Mouse (Mus musculus) heart, adult 9 months (tissue): Measurements from ENCODE around the gene Cdrt4.

Experiments used
- DNase-seq, 2 experiments: peaks; one replicate each; pipeline ENCODE4 v3.0.0; 2022; ENCODE audit warnings: low spot score in 2 of 2

Gene Cdrt4

GRCm38 (mm10) chr11:62943538-62943937 lies 7.5 kb upstream of the Cdrt4 start:
- DNase-seq = peak; percentile 40 to 66

GRCm38 (mm10) chr11:62945514-62945913 lies 5.5 kb upstream of the Cdrt4 start:
- DNase-seq = no peak

GRCm38 (mm10) chr11:62949548-62949947 lies 1.4 kb upstream of the Cdrt4 start:
- peak; percentile 32 to 35 for DNase-seq

- no peak for DNase-seq
These were observed 3.8 kb downstream of the Cdrt4 start for GRCm38 (mm10) chr11:62954766-62955165.

- no peak for DNase-seq
These were observed 4.2 kb downstream of the Cdrt4 start for GRCm38 (mm10) chr11:62955186-62955585.

- DNase-seq = no peak
These were observed 4.8 kb downstream of the Cdrt4 start for GRCm38 (mm10) chr11:62955776-62956175.

GRCm38 (mm10) chr11:62957626-62958180 lies 6.7 kb downstream of the Cdrt4 start:
- no peak for DNase-seq

- DNase-seq = no peak
These were observed 12.3 kb downstream of the Cdrt4 start for GRCm38 (mm10) chr11:62963292-62963691.

- DNase-seq = no peak
These were observed 15.4 kb downstream of the Cdrt4 start for GRCm38 (mm10) chr11:62966424-62966764.

GRCm38 (mm10) chr11:62966765-62967633 lies 16.0 kb downstream of the Cdrt4 start:
- DNase-seq = peak; percentile 45 to 73

- DNase-seq = no peak
These were observed 26.2 kb downstream of the Cdrt4 start for GRCm38 (mm10) chr11:62977176-62977575.

GRCm38 (mm10) chr11:62978886-62979285 lies 27.9 kb downstream of the Cdrt4 start:
- DNase-seq = no peak

GRCm38 (mm10) chr11:62981729-62982128 lies 30.7 kb downstream of the Cdrt4 start:
- no peak for DNase-seq

GRCm38 (mm10) chr11:62983793-62984192 lies 32.8 kb downstream of the Cdrt4 start:
- DNase-seq = no peak

- DNase-seq = no peak
These were observed 33.4 kb downstream of the Cdrt4 start for GRCm38 (mm10) chr11:62984365-62984764.

GRCm38 (mm10) chr11:62985075-62985474 lies 34.1 kb downstream of the Cdrt4 start:
- no peak for DNase-seq

GRCm38 (mm10) chr11:62986578-62986977 lies 35.6 kb downstream of the Cdrt4 start:
- no peak for DNase-seq

- no peak for DNase-seq
These were observed 39.2 kb downstream of the Cdrt4 start for GRCm38 (mm10) chr11:62990150-62990685.

GRCm38 (mm10) chr11:62990811-62991210 lies 39.8 kb downstream of the Cdrt4 start:
- no peak for DNase-seq

GRCm38 (mm10) chr11:62992545-62993242 lies 41.7 kb downstream of the Cdrt4 start:
- no peak for DNase-seq

- no peak for DNase-seq
These were observed 44.2 kb downstream of the Cdrt4 start for GRCm38 (mm10) chr11:62995066-62995754.
